Mouse (Mus musculus) retina, postnatal 7 days (tissue): ENCODE data around the gene Clock.

Source experiments
- DNase-seq: peaks from one replicate; pipeline ENCODE4 v3.0.0-alpha.2; 2012; ENCODE audit warnings: low read depth, low spot score

The Clock gene

DNA sequence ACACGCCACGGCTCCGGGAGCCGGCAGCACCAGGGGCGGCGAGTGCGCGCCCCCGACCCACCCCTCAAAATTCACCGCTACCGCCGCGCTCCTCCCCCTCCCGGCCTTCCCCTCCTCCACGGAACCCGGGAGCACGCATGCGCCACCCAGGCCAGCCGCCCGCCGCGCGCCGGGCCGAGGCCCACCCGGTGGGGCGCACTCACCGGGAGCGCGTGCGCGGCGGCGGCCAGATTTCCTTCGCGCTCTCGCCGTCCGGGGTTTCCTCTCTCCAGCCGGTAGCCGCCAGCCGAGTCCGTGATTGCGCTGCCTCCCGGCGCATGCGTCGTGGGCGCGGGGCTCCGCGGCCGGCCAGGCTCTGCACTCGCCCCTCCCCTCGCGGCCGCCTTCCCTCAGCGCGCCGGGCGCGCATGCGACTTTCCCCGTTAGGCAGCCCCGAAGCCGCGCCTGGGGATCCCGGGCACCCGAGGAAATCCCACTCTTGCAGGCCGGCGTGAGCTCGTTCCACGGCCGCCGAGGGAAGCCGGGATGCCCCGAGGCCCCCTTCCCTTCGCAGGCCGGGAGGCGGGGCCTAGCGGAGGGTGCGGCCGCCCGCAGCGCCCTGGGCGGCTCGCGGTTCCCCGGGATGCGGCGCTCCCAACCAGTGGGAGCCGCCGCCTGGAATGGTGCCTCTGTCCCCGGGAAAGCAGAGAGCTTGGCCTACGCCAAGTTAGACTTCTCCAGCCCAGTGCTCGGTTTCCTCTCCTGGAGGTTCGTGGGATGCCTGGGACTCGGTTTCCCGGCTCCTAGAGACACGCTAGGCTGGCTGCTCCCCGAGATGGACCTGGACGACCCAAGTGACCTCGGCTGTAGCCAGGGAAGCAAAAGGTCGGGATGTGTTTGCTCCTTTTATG, at the start of gene Clock:
Gene Clock (minus strand): TSS at position 341 of the 890 bp plus-strand sequence.
- peak; percentile 91 for DNase-seq

DNA sequence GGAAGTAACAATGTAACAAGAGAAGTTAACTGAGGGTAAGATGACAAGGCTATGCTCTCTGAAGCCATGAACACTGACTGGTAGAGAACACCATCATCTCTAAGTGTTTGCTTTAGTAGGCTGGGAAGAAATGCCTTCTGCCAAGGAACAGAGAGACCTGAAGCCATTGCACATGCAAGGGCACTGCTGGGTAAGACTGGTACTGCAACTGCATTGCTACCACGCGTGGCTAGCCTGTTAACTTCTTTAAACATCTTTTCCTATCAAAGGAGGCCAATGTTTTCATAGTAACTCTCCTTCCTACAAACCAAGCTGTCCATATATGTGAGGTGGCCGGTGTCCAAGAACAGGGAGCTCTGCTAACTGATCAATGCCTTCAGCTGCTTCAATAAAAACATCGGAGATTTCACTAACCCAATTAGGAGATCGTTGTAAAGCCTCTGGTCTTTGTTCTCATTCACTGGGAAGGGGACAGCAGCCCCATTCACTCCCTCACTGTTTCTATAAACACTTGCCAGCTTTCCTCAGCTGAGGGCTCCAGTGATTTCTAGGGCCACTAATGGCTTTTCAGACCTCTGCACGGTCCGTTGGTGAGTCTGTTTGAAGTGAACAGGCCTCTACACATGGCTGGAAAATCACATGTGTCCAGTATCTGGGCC, 47.5 kb upstream of the Clock start:
- DNase-seq = peak; percentile 3

DNA sequence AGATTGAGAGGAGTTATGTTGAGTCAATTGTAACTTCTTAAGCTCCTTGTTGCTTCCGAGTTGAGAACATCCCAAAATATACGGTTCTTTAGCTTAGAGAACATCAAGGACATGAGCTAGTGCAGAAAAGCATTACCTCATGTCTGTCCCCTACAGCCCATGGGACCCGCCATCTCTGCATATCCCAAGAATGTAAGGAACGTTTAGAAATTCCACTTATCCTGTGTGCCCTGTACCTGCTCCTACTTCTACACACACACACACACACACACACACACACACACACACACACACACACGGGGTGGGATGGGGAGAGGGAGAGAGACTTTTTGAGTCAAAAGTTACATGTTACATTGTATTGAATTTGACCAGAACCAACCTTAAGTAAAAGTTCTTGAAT, 46.9 kb upstream of the Clock start:
- DNase-seq = no peak

- DNase-seq = peak; percentile 35
Measured at GRCm38 (mm10) chr5:76346137-76346536, 41.5 kb upstream of the Clock start.

- no peak for DNase-seq
Measured at GRCm38 (mm10) chr5:76340931-76341330, 36.3 kb upstream of the Clock start.

DNA sequence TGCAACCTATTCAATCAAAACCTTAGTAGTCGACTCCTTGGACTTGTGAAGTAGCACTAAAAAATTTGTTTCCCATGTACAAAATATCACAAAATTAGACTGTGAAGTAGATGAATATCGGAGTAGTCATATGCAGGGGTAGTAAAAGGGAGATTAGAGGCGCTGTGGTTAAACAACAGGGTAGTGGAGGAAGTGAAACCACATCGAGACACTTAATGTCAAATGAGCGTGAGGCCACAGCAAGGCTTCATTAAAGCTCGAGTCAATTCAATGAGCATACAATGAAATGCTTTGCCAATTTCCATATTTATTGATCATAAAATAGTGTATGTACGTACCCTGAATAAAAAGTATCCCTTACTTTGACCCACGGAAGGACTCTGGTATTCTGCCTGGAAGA, 32.5 kb upstream of the Clock start:
- DNase-seq = no peak

DNA sequence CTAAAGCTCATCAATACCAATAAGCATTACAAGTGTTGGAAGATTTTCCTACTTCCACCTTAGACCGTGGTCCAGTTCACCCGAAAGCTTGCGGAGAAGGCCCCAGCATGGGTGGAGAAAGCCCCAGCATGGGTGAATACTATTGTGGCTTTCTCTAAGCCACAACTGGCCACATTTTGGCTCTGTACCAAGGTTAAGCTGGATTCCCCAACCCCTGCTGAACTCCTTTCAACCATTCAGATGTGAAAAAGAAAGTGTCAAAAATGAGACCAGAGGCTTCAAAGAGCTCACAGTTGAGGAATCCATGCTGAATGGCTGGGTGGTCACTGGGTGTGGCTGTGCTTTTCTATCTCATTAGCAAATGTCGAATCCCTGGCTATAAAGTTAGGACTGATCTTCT, 29.2 kb upstream of the Clock start:
- DNase-seq = no peak

DNA sequence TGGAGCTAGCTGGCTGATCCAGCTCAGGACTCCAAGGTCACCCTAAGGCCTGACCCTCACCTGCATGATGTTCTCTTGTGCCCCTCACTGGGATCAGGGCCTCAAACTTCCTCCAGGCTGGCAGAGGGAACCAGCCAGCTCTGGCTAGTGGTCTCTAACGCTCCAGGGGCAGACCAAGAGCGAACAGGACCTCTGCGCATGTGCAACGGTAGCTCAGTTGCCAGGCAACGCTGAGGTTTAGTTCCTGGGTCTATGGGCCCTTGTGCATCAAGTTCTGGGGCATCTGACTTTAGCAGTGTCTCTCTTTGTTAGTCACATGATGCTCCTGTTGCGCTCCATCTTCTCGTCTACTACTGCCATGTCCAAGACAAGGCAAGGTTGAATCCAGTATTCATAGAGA, 26.4 kb upstream of the Clock start, which contains the start of gene Pdcl2:
Gene Pdcl2 (minus strand): TSS at position 204 of the 400 bp plus-strand sequence.
- no peak for DNase-seq

DNA sequence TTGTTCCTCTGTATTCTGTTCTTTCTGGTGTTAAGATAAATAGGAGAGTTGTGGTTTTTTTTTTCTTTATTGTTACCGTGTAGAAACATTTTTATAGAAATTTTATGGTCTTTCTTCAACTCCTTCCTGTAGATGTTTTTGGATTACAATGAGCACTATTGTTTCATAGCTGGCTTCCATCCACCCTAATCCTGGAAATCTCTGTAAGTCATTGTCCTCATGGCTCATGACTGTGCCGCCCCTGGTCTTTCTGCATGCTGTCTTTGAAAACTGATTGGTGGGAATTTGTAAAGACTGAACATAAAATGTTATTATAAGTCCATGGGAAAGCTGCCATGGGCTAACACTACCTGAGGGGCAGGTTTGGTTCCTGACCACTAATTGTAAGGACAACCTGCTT, 22.7 kb upstream of the Clock start:
- DNase-seq = no peak

GRCm38 (mm10) chr5:76325113-76325512, 20.5 kb upstream of the Clock start:
- no peak for DNase-seq

- no peak for DNase-seq
Measured at GRCm38 (mm10) chr5:76321249-76322196, 16.9 kb upstream of the Clock start.

- DNase-seq = no peak
Measured at GRCm38 (mm10) chr5:76308206-76308605, 3.6 kb upstream of the Clock start.

DNA sequence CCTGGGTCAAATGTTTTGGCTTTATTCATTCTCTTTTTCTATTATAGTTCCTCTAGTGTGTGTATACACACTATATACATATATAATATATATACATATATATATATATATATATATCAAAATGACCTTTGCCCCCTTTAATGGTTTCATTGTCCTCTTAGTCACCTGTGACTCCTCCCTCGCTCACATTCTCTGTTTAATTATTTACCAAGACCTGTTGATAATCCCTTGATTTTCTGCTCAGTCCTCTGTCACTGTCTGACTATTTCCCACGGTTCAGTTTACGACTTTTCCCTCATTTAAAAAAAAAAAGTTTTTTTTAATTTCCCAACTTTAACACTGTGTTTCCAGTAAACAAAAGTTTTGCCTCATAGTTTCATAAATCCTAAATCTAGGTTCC, 1.7 kb upstream of the Clock start:
- no peak for DNase-seq

DNA sequence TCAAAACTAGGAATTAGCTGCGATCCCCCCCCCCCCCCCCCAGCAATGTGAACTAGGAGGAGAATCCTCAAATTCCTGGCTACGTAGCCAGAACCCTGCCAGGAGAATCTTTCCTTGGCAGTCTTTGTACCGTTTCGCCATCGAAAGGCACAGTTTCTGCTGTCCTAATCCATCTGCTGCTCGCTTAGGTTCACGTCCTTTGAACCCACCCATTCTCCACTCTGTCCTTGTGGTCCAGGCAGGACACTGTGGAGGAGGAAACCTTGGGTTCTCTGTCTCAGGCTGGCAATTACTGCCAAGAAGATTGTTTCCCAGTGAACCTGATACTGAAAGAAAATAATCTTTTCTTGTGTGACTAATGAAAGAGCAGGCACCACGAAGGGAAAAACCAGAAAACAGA, 1.0 kb upstream of the Clock start:
- no peak for DNase-seq

DNA sequence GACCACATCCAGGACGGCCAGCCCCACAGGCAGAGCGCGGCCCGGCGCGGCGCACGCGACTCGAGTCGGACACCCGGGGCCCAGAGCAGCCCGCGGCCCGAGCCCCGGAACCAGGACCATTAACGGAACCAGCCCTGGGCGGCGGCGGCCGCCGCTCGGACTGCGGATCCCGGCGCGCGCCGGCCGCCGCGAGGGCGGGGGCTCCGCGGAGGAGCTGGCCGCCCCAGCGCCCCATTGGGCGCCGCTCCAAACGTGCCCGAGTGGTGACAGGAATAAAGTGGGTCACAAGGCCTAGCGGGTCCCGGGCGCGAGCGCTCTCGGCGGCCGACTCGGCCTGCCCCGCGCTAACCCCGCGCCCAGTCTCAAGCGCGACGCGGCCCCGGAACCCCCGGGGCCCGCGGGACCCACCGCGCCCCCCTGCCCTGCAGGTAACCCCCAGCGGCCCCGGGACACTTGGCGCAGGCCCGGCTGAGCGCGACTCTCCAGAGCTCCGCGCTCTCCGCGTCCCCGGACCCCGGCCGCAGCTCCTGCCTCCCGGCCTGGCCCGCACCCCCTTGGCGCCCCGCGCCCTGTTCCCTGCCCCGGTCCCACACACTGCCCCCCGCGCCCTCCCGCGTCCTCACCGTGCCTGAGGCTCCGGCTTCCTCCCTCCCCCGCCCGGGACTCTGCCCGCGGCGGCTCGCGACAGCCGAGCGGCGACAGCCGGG, 694 bp downstream of the Clock start:
- DNase-seq = peak; percentile 83

GRCm38 (mm10) chr5:76303379-76303744, 1.2 kb downstream of the Clock start:
- DNase-seq = no peak

DNA sequence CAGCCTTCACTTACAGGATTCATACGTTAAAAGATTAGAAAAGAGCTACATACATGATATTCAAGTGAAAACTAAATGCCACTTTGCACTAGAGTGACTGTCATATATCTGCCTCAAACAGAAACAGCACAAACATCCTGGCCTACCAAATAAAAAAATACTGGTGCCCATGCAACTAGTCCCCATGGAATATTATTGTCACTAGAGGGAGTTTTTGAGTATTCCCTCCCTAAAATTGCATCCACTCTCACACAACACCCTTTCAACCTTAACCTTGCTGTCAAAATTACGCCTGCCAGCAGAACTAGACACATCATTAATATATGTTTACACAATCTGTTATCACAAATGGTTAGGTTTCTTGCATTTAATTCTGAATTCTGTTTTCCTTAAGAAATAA, 2.6 kb downstream of the Clock start:
- no peak for DNase-seq

- no peak for DNase-seq
Measured at GRCm38 (mm10) chr5:76289234-76289691, 15.3 kb downstream of the Clock start.

DNA sequence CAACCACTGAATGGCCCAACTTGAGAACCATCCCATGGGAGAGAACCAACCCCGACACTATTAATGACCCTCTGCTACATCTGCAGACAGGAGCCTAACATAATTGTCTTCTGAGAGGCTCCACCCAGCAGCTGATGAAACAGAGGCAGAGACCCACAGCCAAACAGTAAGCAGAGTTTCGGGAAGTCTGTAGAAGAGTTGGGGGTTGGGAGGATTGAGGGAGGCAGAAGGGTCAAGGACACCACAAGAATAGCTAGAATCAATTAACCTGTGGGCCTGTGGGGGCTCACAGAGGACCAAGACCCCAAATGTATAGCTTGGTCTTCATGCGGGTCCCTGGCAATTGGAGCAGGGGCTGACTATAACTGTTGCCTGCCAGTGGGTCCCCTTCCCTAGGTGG, 16.3 kb downstream of the Clock start:
- no peak for DNase-seq

GRCm38 (mm10) chr5:76287062-76287461, 17.5 kb downstream of the Clock start:
- no peak for DNase-seq

DNA sequence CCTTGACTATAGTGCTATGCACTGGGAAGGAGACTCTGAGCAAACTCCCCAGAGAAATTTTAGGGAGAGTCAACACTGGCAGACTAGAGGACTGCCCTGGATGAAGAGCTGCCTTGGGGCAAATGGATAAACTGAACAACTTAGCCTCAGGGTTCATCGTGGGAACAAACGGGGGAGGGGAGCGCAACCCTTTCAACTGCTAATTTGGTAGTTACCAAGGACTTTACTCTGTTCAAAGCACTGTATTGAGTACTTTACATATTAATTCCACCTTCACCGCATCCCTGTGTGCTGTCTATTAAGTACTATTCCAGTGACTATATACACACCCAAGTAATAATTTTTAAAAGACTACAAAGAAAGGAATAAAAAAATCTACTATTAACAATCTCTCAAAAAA, 18.9 kb downstream of the Clock start:
- no peak for DNase-seq
